In genomic region chr5:31297047-31297757, GRCm38 (mm10) we compare ENCODE assay signal across 8 mouse cellular contexts. TPM values are rescaled to one million over a fixed set of nuclear protein-coding genes. Genes with fewer than 3 reads are reported as not detected.
A peak's percentile ranks its signal among the peaks of the same experiment; 100 is the strongest.
DNase-seq lines count a peak whose midpoint lies in the region; ATAC-seq lines count a peak whose summit lies in the region.
"Had no signal": no experiment of that assay in that cellular context is flagged by ENCODE, and none has a peak within 500 bp of the region (broad histone marks: within the 10 kb centered on the region; RNA-seq: fewer than 3 reads in every experiment).

Gene Gckr, plus strand, starts transcription at chr5:31297443.

- peak within 1 kb of the TSS; percentile 97 for H3K4me3 ChIP-seq in embryonic facial prominence, embryonic 10.5 days
- H3K4me3 ChIP-seq in embryonic facial prominence, embryonic 12.5 days: no peak within 1 kb of the TSS
- no peak within 1 kb of the TSS for H3K4me3 ChIP-seq in intestine, embryonic 14.5 days (ENCODE audit: low read depth, low read length)
- peak within 1 kb of the TSS; percentile 82; the same call in 1 of the 2 replicates for H3K4me3 ChIP-seq in midbrain, embryonic 12.5 days

- no peak within 1 kb of the TSS; the same call in 1 of the 2 replicates for H3K27ac ChIP-seq in embryonic facial prominence, embryonic 10.5 days (replicated peaks)
- no peak within 1 kb of the TSS for H3K27ac ChIP-seq in embryonic facial prominence, embryonic 12.5 days
- H3K27ac ChIP-seq in intestine, embryonic 14.5 days (ENCODE audit: low read depth): no peak within 1 kb of the TSS
- H3K27ac ChIP-seq in midbrain, embryonic 12.5 days (replicated peaks): no peak within 1 kb of the TSS

- peaks cover 23% of the 10 kb centered on the region for H3K36me3 ChIP-seq in embryonic facial prominence, embryonic 10.5 days (replicated peaks)
- H3K36me3 ChIP-seq in embryonic facial prominence, embryonic 12.5 days: peaks cover 11% of the 10 kb centered on the region
- peaks cover 25% of the 10 kb centered on the region for H3K36me3 ChIP-seq in intestine, embryonic 14.5 days (ENCODE audit: control insufficient read depth, insufficient read depth, low read length)
- H3K36me3 ChIP-seq in midbrain, embryonic 12.5 days: 0 out of 2 replicates have a peak, but pooled peaks cover 8% of the 10 kb centered on the region

- no peak for ATAC-seq in embryonic facial prominence, embryonic 12.5 days (ENCODE audit: insufficient number of reproducible peaks, insufficient read depth, low FRiP score, low TSS enrichment)
- no peak for ATAC-seq in intestine, embryonic 14.5 days (replicated peaks; ENCODE audit: low FRiP score, low TSS enrichment, low read depth)
- ATAC-seq in midbrain, embryonic 12.5 days (ENCODE audit: low FRiP score, low read depth): no peak

- H3K9ac ChIP-seq in embryonic facial prominence, embryonic 12.5 days: no peak within 1 kb of the TSS
- H3K9ac ChIP-seq in intestine, embryonic 14.5 days (ENCODE audit: low read length): no peak within 1 kb of the TSS; the same call in 1 of the 2 replicates
- peak within 1 kb of the TSS; percentile 93; the same call in 1 of the 2 replicates for H3K9ac ChIP-seq in midbrain, embryonic 12.5 days (replicated peaks)

- peaks cover 23% of the 10 kb centered on the region for H3K4me1 ChIP-seq in embryonic facial prominence, embryonic 10.5 days
- H3K4me1 ChIP-seq in embryonic facial prominence, embryonic 12.5 days: peaks cover 10% of the 10 kb centered on the region
- H3K4me1 ChIP-seq in intestine, embryonic 14.5 days (replicated peaks; ENCODE audit: control insufficient read depth, insufficient read depth, low read length): peaks cover 9% of the 10 kb centered on the region
- H3K4me1 ChIP-seq in midbrain, embryonic 12.5 days: peaks cover 16% of the 10 kb centered on the region

- peaks cover 12% of the 10 kb centered on the region; the same call in 1 of the 2 replicates for H3K27me3 ChIP-seq in embryonic facial prominence, embryonic 10.5 days (replicated peaks; ENCODE audit: low read depth, poor library complexity, severe bottlenecking)
- H3K27me3 ChIP-seq in embryonic facial prominence, embryonic 12.5 days: no peaks in the 10 kb centered on the region
- no peaks in the 10 kb centered on the region for H3K27me3 ChIP-seq in intestine, embryonic 14.5 days (replicated peaks; ENCODE audit: control insufficient read depth, insufficient read depth, low read length)
- H3K27me3 ChIP-seq in midbrain, embryonic 12.5 days: peaks cover 6% of the 10 kb centered on the region; the same call in 1 of the 2 replicates

- no peak for DNase-seq in embryonic facial prominence, embryonic 10.5 days (ENCODE audit: low spot score)
- DNase-seq in intestine, embryonic 14.5 days (ENCODE audit: low spot score): no peak
- no peak for DNase-seq in spleen, adult 12 weeks (ENCODE audit: low spot score)
- DNase-seq in spleen, postnatal 10 days (ENCODE audit: low spot score in 2 of 2): no peak
- DNase-seq in c-Kit-positive CD71-positive TER-119-positive erythroid progenitor cells, embryonic 14.5 days (ENCODE audit: low spot score): no peak
- DNase-seq: gastrocnemius, postnatal 14 days had no signal

- 76% methylated on average over 13 of the region's 13 CpGs for WGBS in embryonic facial prominence, embryonic 10.5 days
- WGBS in embryonic facial prominence, embryonic 12.5 days: 75% methylated on average over 13 of the region's 13 CpGs
- WGBS in intestine, embryonic 14.5 days: 66% methylated on average over 13 of the region's 13 CpGs
- 84% methylated on average over 13 of the region's 13 CpGs for WGBS in midbrain, embryonic 12.5 days

- H3K4me2 ChIP-seq in embryonic facial prominence, embryonic 12.5 days (replicated peaks): peak within 1 kb of the TSS; percentile 78; the same call in 1 of the 2 replicates
- peak within 1 kb of the TSS; percentile 91 for H3K4me2 ChIP-seq in intestine, embryonic 14.5 days (ENCODE audit: low read length)
- H3K4me2 ChIP-seq in midbrain, embryonic 12.5 days (replicated peaks): peak within 1 kb of the TSS; percentile 87

- no peaks in the 10 kb centered on the region for H3K9me3 ChIP-seq in embryonic facial prominence, embryonic 10.5 days
- H3K9me3 ChIP-seq in embryonic facial prominence, embryonic 12.5 days: no peaks in the 10 kb centered on the region
- H3K9me3 ChIP-seq in intestine, embryonic 14.5 days (ENCODE audit: control insufficient read depth, low read length): no peaks in the 10 kb centered on the region
- H3K9me3 ChIP-seq in midbrain, embryonic 12.5 days: no peaks in the 10 kb centered on the region

RNA-seq across cellular contexts. Expression of gene Gckr, which starts in this region (rescaled TPM):
- 0.19 and 0.29 TPM in 2 replicates for polyA plus RNA-seq in embryonic facial prominence, embryonic 10.5 days (2016; fragmentation: Nextera tagmentation; extraction: Ambion mirVana)
- polyA plus RNA-seq in embryonic facial prominence, embryonic 12.5 days (2016; fragmentation: Nextera tagmentation; extraction: Ambion mirVana): 0.17 and 0.32 TPM in 2 replicates
- 0.42 and 0.60 TPM in 2 replicates for polyA plus RNA-seq in intestine, embryonic 14.5 days (2014; fragmentation: Nextera tagmentation; extraction: Ambion mirVana)
- polyA plus RNA-seq in midbrain, embryonic 12.5 days (2016; fragmentation: Nextera tagmentation; extraction: Ambion mirVana): 0.20 and 0.48 TPM in 2 replicates

Comparison
In these comparisons a context has a peak if more than half of its experiments do, and no peak if none do; other contexts are left out.
1. H3K4me3 ChIP-seq: peak in embryonic facial prominence, embryonic 10.5 days (single experiment) and midbrain, embryonic 12.5 days (single experiment); none in embryonic facial prominence, embryonic 12.5 days (single experiment) and intestine, embryonic 14.5 days (single experiment).
2. Peak in every context shown above with its lines, with median percentiles within 50 percentile points of each other: H3K4me2 ChIP-seq.